Mouse (Mus musculus): ENCODE measurements at regions not wholly inside any gene's neighbourhood (a gene's known extent, or its start where the extent isn't known, plus 50 kb on each side); places are given as distances from the start of the nearest gene placed in this dataset.

DNA sequence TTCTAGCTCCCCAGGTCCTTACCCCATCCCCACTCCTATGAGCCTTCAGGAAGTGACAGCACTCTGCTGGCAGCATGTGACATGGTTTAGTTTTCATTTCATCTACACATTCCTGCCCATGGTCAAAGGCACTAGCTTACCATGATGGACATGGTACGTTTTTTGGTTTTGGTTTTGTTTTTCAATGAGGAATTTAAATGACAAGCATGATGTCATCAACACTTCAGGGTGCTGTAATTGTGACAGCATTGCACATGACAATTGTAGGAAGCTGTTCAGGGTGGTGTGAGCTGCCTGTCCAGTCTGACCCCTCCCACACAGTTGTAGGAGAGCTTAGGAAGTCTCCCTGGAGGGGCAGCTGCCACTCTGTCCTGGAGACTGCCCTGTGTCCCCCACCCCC is 61.3 kb upstream of the Bod1 start:
- H3K9ac ChIP-seq (ENCODE audit: low read depth, low read length), result no peak overlapping the region
- no peak overlapping the region for H3K4me2 ChIP-seq (ENCODE audit: low read depth, low read length)
- H3K4me3 ChIP-seq (ENCODE audit: low read depth, low read length), result no peak overlapping the region
- no peaks in the 10 kb centered on the region for H3K27me3 ChIP-seq (ENCODE audit: control insufficient read depth, insufficient read depth, low read depth, low read length)
- ATAC-seq (ENCODE audit: low read depth), result no peak
- WGBS (ENCODE audit: insufficient replicate concordance), result 21% methylated on average over 1 of the region's 1 CpGs
- H3K9me3 ChIP-seq (replicated peaks; ENCODE audit: control insufficient read depth, low read length), result no peaks in the 10 kb centered on the region
- H3K36me3 ChIP-seq (ENCODE audit: control insufficient read depth, insufficient read depth), result no peaks in the 10 kb centered on the region
- H3K4me1 ChIP-seq (ENCODE audit: control insufficient read depth, low read depth, low read length), result no peaks in the 10 kb centered on the region
- H3K27ac ChIP-seq (ENCODE audit: low read length), result no peak overlapping the region

DNA sequence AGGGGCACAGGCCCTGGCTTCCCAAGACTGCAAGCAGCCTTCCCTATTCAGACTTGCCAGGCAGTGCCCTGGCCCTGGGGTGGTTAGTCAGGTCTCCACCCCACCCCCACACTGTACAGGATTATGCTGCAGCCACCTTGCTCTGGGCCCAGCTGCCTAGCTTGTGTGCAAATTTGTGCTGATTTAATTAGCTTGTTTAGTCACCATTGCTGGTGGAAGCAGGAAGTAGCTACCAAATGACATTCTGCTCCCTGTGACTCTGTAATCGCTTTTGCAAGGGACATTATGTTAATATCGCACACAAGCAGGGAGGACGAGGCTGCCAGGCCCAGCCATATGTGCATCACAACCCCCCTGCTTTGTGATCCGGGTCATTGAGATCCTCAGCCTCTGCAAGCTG is 62.4 kb upstream of the Bod1 start:
- ATAC-seq (ENCODE audit: low read depth), result no peak
- WGBS (ENCODE audit: insufficient replicate concordance), result 61% methylated on average over 4 of the region's 4 CpGs
- H3K4me2 ChIP-seq (ENCODE audit: low read depth, low read length), result no peak overlapping the region
- H3K27ac ChIP-seq (ENCODE audit: low read length), result no peak overlapping the region
- H3K27me3 ChIP-seq (ENCODE audit: control insufficient read depth, insufficient read depth, low read depth, low read length), result no peaks in the 10 kb centered on the region; the same call in 1 of the 2 replicates
- H3K9me3 ChIP-seq (replicated peaks; ENCODE audit: control insufficient read depth, low read length), result no peaks in the 10 kb centered on the region
- H3K36me3 ChIP-seq (ENCODE audit: control insufficient read depth, insufficient read depth), result no peaks in the 10 kb centered on the region
- H3K4me3 ChIP-seq (ENCODE audit: low read depth, low read length), result no peak overlapping the region
- H3K9ac ChIP-seq (ENCODE audit: low read depth, low read length), result no peak overlapping the region
- H3K4me1 ChIP-seq (ENCODE audit: control insufficient read depth, low read depth, low read length), result no peaks in the 10 kb centered on the region

DNA sequence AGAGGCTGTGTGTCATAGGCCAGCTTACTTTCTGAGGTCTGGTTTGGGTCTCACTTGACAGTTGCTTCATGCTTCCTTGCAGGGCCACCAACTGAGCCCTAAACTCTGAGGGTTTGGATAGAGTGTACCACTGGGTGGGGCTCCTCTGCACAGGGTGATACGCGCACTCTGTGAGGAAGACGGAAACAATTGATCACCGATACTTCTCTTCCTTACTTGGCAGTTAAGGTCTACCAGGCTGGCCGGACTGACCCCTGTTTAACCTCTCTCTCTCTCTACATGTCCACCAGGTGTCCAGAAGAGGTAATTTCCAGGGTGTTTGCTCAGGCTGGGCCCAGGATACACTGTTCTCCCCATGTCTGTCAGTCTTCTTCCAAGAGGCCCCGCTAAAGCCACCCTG is 63.6 kb upstream of the Bod1 start:
- Histone ChIP-seq H3K27ac (ENCODE audit: low read length) (no peak overlapping the region), H3K27me3 (ENCODE audit: control insufficient read depth, insufficient read depth, low read depth, low read length) (no peaks in the 10 kb centered on the region; the same call in 1 of the 2 replicates), H3K4me3 (ENCODE audit: low read depth, low read length) (no peak overlapping the region), H3K9me3 (replicated peaks; ENCODE audit: control insufficient read depth, low read length) (no peaks in the 10 kb centered on the region), H3K36me3 (ENCODE audit: control insufficient read depth, insufficient read depth) (no peaks in the 10 kb centered on the region), H3K4me1 (ENCODE audit: control insufficient read depth, low read depth, low read length) (no peaks in the 10 kb centered on the region), H3K9ac (ENCODE audit: low read depth, low read length) (no peak overlapping the region), H3K4me2 (ENCODE audit: low read depth, low read length) (no peak overlapping the region)
- no peak for ATAC-seq (ENCODE audit: low read depth)
- WGBS (ENCODE audit: insufficient replicate concordance), result 81% methylated on average over 6 of the region's 6 CpGs

DNA sequence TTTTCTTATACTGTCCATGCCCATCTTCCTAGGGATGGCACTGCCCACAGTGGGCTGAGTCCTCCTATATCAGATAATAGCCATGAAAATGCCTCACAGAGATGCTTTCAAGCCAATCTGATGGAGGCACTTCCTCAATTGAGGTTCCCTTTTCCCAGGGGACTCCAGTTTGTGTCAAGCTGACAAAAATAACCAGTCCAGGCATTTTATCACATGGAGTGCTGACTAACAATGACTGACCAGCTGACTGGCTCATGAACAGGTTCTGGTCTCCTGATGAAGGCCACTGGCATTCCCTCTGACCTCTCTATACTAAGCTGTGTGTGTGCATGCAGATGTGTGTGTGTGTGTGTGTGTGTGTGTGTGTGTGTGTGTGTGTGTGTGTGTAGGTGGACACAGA is 64.4 kb upstream of the Bod1 start:
- Histone ChIP-seq H3K27ac (ENCODE audit: low read length) (no peak overlapping the region), H3K9ac (ENCODE audit: low read depth, low read length) (no peak overlapping the region), H3K36me3 (ENCODE audit: control insufficient read depth, insufficient read depth) (no peaks in the 10 kb centered on the region), H3K4me2 (ENCODE audit: low read depth, low read length) (no peak overlapping the region), H3K4me1 (ENCODE audit: control insufficient read depth, low read depth, low read length) (no peaks in the 10 kb centered on the region), H3K9me3 (replicated peaks; ENCODE audit: control insufficient read depth, low read length) (no peaks in the 10 kb centered on the region), H3K27me3 (ENCODE audit: control insufficient read depth, insufficient read depth, low read depth, low read length) (no peaks in the 10 kb centered on the region; the same call in 1 of the 2 replicates), H3K4me3 (ENCODE audit: low read depth, low read length) (no peak overlapping the region)
- ATAC-seq (ENCODE audit: low read depth), result no peak

DNA sequence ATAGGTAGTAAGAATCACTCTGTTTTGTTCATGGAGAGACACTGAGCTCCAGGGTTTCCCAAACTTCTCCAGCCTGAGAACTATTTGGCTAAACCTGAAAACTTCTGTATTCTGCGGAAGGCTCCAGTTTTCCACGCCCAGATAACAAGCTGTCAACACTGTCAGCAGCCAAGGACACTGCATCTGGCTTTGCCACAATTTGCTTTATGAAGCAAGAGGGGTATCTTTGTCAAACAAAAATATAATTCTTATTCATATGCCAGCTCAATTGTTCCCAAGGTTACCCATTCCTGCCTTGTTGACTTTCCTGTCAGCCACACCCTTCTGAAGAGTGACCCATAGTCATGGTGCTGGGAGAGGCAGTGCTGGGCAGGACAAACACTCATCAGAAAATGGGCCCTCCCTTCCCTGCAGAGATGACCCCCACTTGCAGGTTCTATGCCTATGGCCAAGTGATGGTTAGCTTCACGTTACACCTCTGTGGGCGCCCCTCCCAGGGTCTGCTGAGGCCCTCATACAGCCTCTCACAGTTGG is 64.9 kb upstream of the Bod1 start:
- Histone ChIP-seq H3K4me2 (ENCODE audit: low read depth, low read length) (no peak overlapping the region), H3K27ac (ENCODE audit: low read length) (no peak overlapping the region), H3K9me3 (replicated peaks; ENCODE audit: control insufficient read depth, low read length) (no peaks in the 10 kb centered on the region), H3K4me1 (ENCODE audit: control insufficient read depth, low read depth, low read length) (no peaks in the 10 kb centered on the region), H3K9ac (ENCODE audit: low read depth, low read length) (no peak overlapping the region), H3K36me3 (ENCODE audit: control insufficient read depth, insufficient read depth) (no peaks in the 10 kb centered on the region), H3K4me3 (ENCODE audit: low read depth, low read length) (no peak overlapping the region), H3K27me3 (ENCODE audit: control insufficient read depth, insufficient read depth, low read depth, low read length) (no peaks in the 10 kb centered on the region; the same call in 1 of the 2 replicates)
- WGBS (ENCODE audit: insufficient replicate concordance), result 72% methylated on average over 4 of the region's 4 CpGs
- no peak for ATAC-seq (ENCODE audit: low read depth)

DNA sequence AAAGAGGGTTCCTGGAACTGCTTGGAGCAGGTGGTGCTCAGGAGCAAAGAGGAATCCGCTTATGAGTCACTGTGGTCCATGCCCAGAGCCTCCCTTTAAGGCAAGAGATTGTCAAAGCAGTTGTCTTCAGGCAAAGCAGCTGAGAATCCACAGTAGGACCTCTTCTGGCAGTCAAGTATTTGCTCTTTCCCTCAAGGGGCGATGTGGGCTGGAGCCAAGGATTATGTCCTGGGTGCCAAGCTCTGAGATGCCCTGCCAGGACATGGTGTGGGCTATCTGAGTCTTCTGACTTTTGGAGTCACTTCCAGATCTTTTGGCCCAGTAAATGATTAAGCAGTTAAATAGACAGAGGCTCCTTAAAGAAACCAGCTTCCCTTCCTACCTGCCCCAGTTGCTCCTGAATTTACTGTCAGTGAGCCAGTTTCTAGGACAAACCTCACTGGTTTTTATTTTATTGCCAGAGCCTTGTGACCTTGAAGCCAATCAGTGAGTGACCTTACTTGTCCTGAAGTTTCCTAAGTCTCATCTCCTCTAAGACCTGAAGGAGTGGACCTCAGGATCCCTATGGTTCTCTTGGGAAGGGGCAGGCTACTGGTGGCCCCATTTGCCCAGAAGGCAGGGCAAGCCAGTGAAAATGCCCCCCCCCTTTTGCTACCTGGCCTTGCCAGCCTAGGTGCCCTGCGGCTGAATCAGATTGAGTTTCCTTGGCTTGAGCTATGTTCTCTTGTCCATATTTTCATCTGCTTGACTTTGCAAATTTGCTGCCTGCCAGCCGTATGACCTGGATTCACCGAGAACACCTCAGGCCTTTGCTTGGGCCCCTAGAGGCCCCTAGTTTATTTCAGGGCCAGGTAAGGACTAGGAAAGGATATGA is 66.7 kb upstream of the Bod1 start:
- no peaks in the 10 kb centered on the region for H3K4me1 ChIP-seq (ENCODE audit: control insufficient read depth, low read depth, low read length)
- no peaks in the 10 kb centered on the region; the same call in 1 of the 2 replicates for H3K27me3 ChIP-seq (ENCODE audit: control insufficient read depth, insufficient read depth, low read depth, low read length)
- no peak for ATAC-seq (ENCODE audit: low read depth)
- no peaks in the 10 kb centered on the region for H3K36me3 ChIP-seq (ENCODE audit: control insufficient read depth, insufficient read depth)
- H3K4me3 ChIP-seq (ENCODE audit: low read depth, low read length), result no peak overlapping the region
- no peak overlapping the region for H3K4me2 ChIP-seq (ENCODE audit: low read depth, low read length)
- H3K9me3 ChIP-seq (replicated peaks; ENCODE audit: control insufficient read depth, low read length), result no peaks in the 10 kb centered on the region
- no peak overlapping the region for H3K9ac ChIP-seq (ENCODE audit: low read depth, low read length)
- H3K27ac ChIP-seq (ENCODE audit: low read length), result no peak overlapping the region
- WGBS (ENCODE audit: insufficient replicate concordance), result 70% methylated on average over 5 of the region's 5 CpGs

DNA sequence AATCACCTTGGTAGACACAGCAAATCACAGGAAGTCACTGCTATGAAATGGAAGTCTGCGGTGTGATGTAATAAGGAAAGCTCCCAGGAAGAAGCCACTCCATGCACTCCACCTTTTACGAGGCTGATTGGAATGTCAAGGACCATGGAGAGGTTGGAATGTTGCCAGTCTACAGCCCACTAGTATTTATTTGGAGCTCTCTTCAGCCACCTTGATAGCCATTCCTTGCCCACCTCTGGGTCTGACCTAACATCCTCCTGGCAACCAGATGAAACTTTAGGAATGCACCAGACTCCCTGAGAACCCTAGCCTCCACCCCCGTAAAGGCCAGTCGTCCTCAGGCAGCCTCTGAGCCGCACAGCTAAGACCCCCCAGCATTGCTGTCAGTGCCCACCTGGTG is 68.7 kb upstream of the Bod1 start:
- no peaks in the 10 kb centered on the region for H3K4me1 ChIP-seq (ENCODE audit: control insufficient read depth, low read depth, low read length)
- no peaks in the 10 kb centered on the region for H3K9me3 ChIP-seq (replicated peaks; ENCODE audit: control insufficient read depth, low read length)
- no peak overlapping the region for H3K4me3 ChIP-seq (ENCODE audit: low read depth, low read length)
- ATAC-seq (ENCODE audit: low read depth), result no peak
- 70% methylated on average over 5 of the region's 5 CpGs for WGBS (ENCODE audit: insufficient replicate concordance)
- H3K9ac ChIP-seq (ENCODE audit: low read depth, low read length), result no peak overlapping the region
- H3K27ac ChIP-seq (ENCODE audit: low read length), result no peak overlapping the region
- H3K27me3 ChIP-seq (ENCODE audit: control insufficient read depth, insufficient read depth, low read depth, low read length), result no peaks in the 10 kb centered on the region; the same call in 1 of the 2 replicates
- H3K36me3 ChIP-seq (ENCODE audit: control insufficient read depth, insufficient read depth), result no peaks in the 10 kb centered on the region
- H3K4me2 ChIP-seq (ENCODE audit: low read depth, low read length), result no peak overlapping the region

DNA sequence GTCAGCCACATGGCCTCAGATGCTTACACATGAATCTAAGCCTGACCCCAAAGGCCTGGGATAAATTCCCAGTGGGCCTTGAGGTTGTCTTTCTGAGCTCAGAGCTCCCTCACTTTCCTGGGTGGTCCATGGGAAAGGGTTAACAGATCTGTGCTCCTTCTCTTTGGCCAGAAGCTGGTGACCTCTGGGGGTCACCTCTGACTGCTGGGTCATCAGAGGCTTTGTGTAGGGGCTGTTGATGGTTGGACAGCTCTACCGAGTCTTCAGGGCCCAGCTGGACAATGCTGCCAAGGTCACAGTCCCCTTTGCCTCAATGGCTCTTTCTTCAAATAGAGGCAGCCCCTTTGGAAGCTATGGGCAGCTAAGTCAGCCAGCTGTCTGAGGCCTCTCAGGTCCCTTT is 70.5 kb upstream of the Bod1 start:
- Histone ChIP-seq H3K27ac (ENCODE audit: low read length) (no peak overlapping the region), H3K4me3 (ENCODE audit: low read depth, low read length) (no peak overlapping the region), H3K9ac (ENCODE audit: low read depth, low read length) (no peak overlapping the region), H3K9me3 (replicated peaks; ENCODE audit: control insufficient read depth, low read length) (no peaks in the 10 kb centered on the region), H3K27me3 (ENCODE audit: control insufficient read depth, insufficient read depth, low read depth, low read length) (no peaks in the 10 kb centered on the region; the same call in 1 of the 2 replicates), H3K4me2 (ENCODE audit: low read depth, low read length) (no peak overlapping the region), H3K36me3 (ENCODE audit: control insufficient read depth, insufficient read depth) (no peaks in the 10 kb centered on the region), H3K4me1 (ENCODE audit: control insufficient read depth, low read depth, low read length) (no peaks in the 10 kb centered on the region; the same call in 1 of the 2 replicates)
- ATAC-seq (ENCODE audit: low read depth), result no peak
- WGBS (ENCODE audit: insufficient replicate concordance), result 28% methylated on average over 1 of the region's 1 CpGs

DNA sequence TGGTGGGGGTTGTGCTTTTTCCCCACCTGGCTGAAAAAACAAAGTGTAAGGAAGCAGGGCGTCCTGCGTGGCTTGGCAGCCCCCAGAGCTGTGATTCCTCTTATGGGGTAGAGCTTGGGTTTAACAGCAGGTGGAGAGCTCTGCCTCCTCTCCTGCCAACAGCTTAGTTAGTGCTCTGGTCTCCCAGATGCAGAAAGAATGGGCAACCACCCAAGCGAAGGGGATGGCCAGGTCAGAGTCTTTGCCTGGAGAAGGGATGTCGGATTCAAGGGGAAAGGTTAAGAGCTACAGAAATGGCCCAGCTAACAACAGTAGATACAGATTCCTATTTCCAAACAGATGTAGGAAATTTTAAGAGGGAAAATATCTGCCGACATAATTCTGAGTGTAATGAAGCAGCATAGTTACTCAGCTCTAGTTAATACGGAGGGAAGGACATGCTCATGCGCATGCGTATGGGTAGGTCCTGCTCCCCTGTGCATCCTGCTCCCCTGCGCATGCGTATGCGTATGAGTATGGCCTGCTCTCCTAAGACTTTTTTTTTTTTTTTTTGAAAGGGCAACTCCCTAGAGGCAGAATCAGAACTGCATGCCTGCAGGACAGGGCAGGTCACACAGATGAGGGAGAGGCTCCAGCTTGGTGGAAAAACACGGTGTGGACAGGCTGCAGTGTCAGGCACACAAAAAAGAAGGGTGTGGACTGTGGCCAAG is 72.5 kb upstream of the Bod1 start:
- WGBS (ENCODE audit: insufficient replicate concordance), result 78% methylated on average over 12 of the region's 12 CpGs
- H3K36me3 ChIP-seq (ENCODE audit: control insufficient read depth, insufficient read depth), result no peaks in the 10 kb centered on the region
- H3K4me3 ChIP-seq (ENCODE audit: low read depth, low read length), result no peak overlapping the region
- H3K4me1 ChIP-seq (ENCODE audit: control insufficient read depth, low read depth, low read length), result no peaks in the 10 kb centered on the region; the same call in 1 of the 2 replicates
- no peak overlapping the region for H3K9ac ChIP-seq (ENCODE audit: low read depth, low read length)
- no peaks in the 10 kb centered on the region for H3K27me3 ChIP-seq (ENCODE audit: control insufficient read depth, insufficient read depth, low read depth, low read length)
- ATAC-seq (ENCODE audit: low read depth), result no peak
- H3K27ac ChIP-seq (ENCODE audit: low read length), result no peak overlapping the region
- no peak overlapping the region for H3K4me2 ChIP-seq (ENCODE audit: low read depth, low read length)
- H3K9me3 ChIP-seq (replicated peaks; ENCODE audit: control insufficient read depth, low read length), result no peaks in the 10 kb centered on the region

Data from liver, embryonic 16.5 days (tissue).